Mouse (Mus musculus) right cerebral cortex, postnatal 4 days (tissue): Measurements from ENCODE around the gene Ttc9.

Source experiments
- DNase-seq: peaks from one replicate; pipeline ENCODE4 v3.0.0-alpha.2; 2022

Ttc9 gene

GRCm38 (mm10) chr12:81662076-81662475 lies 31.0 kb downstream of the Ttc9 start:
- no peak for DNase-seq

- no peak for DNase-seq
Measured at GRCm38 (mm10) chr12:81663116-81663515, 32.1 kb downstream of the Ttc9 start.

- no peak for DNase-seq
Measured at GRCm38 (mm10) chr12:81663906-81664305, 32.9 kb downstream of the Ttc9 start.

- no peak for DNase-seq
Measured at GRCm38 (mm10) chr12:81668406-81668805, 37.4 kb downstream of the Ttc9 start.

- no peak for DNase-seq
Measured at GRCm38 (mm10) chr12:81675557-81675956, 44.5 kb downstream of the Ttc9 start.

- DNase-seq = no peak
Measured at GRCm38 (mm10) chr12:81679807-81680529, 48.9 kb downstream of the Ttc9 start.

GRCm38 (mm10) chr12:81683395-81683794 lies 52.3 kb downstream of the Ttc9 start:
- DNase-seq = no peak

GRCm38 (mm10) chr12:81684096-81684495 lies 53.0 kb downstream of the Ttc9 start:
- no peak for DNase-seq

GRCm38 (mm10) chr12:81685981-81686380 lies 54.9 kb downstream of the Ttc9 start:
- no peak for DNase-seq

GRCm38 (mm10) chr12:81686406-81687117 lies 55.5 kb downstream of the Ttc9 start:
- no peak for DNase-seq

GRCm38 (mm10) chr12:81687873-81688272 lies 56.8 kb downstream of the Ttc9 start:
- DNase-seq = no peak

GRCm38 (mm10) chr12:81688537-81688936 lies 57.5 kb downstream of the Ttc9 start:
- no peak for DNase-seq

- no peak for DNase-seq
Measured at GRCm38 (mm10) chr12:81689505-81690056, 58.5 kb downstream of the Ttc9 start.

GRCm38 (mm10) chr12:81690111-81690510 lies 59.1 kb downstream of the Ttc9 start:
- no peak for DNase-seq

GRCm38 (mm10) chr12:81690751-81691150 lies 59.7 kb downstream of the Ttc9 start:
- no peak for DNase-seq

GRCm38 (mm10) chr12:81691177-81691730 lies 60.2 kb downstream of the Ttc9 start:
- DNase-seq = no peak

GRCm38 (mm10) chr12:81698011-81698410 lies 67.0 kb downstream of the Ttc9 start:
- no peak for DNase-seq

GRCm38 (mm10) chr12:81702903-81703302 lies 71.9 kb downstream of the Ttc9 start:
- no peak for DNase-seq

GRCm38 (mm10) chr12:81712618-81713017 lies 81.6 kb downstream of the Ttc9 start:
- no peak for DNase-seq
